Mouse (Mus musculus): ENCODE measurements around the gene Tmem117. TPM values are rescaled to one million over a fixed set of nuclear protein-coding genes. Genes with fewer than 3 reads are reported as not detected.

Gene Tmem117
- total RNA-seq, 2 experiments from 2014 or later = 30.8 to 31.1 TPM

GRCm38 (mm10) chr15:94770832-94771578 lies 142.0 kb downstream of the Tmem117 start:
- DNase-seq = no peak

- no peak for DNase-seq
Observed at GRCm38 (mm10) chr15:94771691-94772090, 142.7 kb downstream of the Tmem117 start.

- DNase-seq = no peak
Observed at GRCm38 (mm10) chr15:94776119-94777069, 147.4 kb downstream of the Tmem117 start.

GRCm38 (mm10) chr15:94781556-94781955 lies 152.5 kb downstream of the Tmem117 start:
- DNase-seq = no peak

- no peak for DNase-seq
Observed at GRCm38 (mm10) chr15:94793455-94793854, 164.4 kb downstream of the Tmem117 start.

GRCm38 (mm10) chr15:94795484-94795883 lies 166.5 kb downstream of the Tmem117 start:
- no peak for DNase-seq

GRCm38 (mm10) chr15:94798236-94798635 lies 169.2 kb downstream of the Tmem117 start:
- no peak for DNase-seq

GRCm38 (mm10) chr15:94801462-94801861 lies 172.4 kb downstream of the Tmem117 start:
- no peak for DNase-seq

- DNase-seq = no peak
Observed at GRCm38 (mm10) chr15:94802820-94803219, 173.8 kb downstream of the Tmem117 start.

GRCm38 (mm10) chr15:94803624-94804342 lies 174.8 kb downstream of the Tmem117 start:
- DNase-seq = no peak

GRCm38 (mm10) chr15:94806005-94806404 lies 177.0 kb downstream of the Tmem117 start:
- DNase-seq = no peak

- DNase-seq = no peak
Observed at GRCm38 (mm10) chr15:94811550-94811949, 182.5 kb downstream of the Tmem117 start.

- DNase-seq = no peak
Observed at GRCm38 (mm10) chr15:94814213-94815100, 185.4 kb downstream of the Tmem117 start.

- no peak for DNase-seq
Observed at GRCm38 (mm10) chr15:94835634-94836033, 206.6 kb downstream of the Tmem117 start.

GRCm38 (mm10) chr15:94838646-94839045 lies 209.6 kb downstream of the Tmem117 start:
- no peak for DNase-seq

- no peak for DNase-seq
Observed at GRCm38 (mm10) chr15:94847501-94847900, 218.5 kb downstream of the Tmem117 start.

GRCm38 (mm10) chr15:94859641-94860040 lies 230.6 kb downstream of the Tmem117 start:
- DNase-seq = no peak

GRCm38 (mm10) chr15:94861173-94861572 lies 232.1 kb downstream of the Tmem117 start:
- DNase-seq = no peak

GRCm38 (mm10) chr15:94864134-94864533 lies 235.1 kb downstream of the Tmem117 start:
- no peak for DNase-seq

- no peak for DNase-seq
Observed at GRCm38 (mm10) chr15:94868372-94868771, 239.3 kb downstream of the Tmem117 start.

- DNase-seq = no peak
Observed at GRCm38 (mm10) chr15:94885026-94885425, 256.0 kb downstream of the Tmem117 start.

All from gastrocnemius, postnatal 10 days (tissue).